Mouse (Mus musculus): Measurements from ENCODE around the gene Stk24. TPM values are rescaled to one million over a fixed set of nuclear protein-coding genes. Genes with fewer than 3 reads are reported as not detected.
A peak's percentile ranks its signal among the peaks of the same experiment; 100 is the strongest.

Stk24 gene
- total and polyA plus RNA-seq, 3 experiments: 23.8 to 129 (median 94.2) TPM

DNA sequence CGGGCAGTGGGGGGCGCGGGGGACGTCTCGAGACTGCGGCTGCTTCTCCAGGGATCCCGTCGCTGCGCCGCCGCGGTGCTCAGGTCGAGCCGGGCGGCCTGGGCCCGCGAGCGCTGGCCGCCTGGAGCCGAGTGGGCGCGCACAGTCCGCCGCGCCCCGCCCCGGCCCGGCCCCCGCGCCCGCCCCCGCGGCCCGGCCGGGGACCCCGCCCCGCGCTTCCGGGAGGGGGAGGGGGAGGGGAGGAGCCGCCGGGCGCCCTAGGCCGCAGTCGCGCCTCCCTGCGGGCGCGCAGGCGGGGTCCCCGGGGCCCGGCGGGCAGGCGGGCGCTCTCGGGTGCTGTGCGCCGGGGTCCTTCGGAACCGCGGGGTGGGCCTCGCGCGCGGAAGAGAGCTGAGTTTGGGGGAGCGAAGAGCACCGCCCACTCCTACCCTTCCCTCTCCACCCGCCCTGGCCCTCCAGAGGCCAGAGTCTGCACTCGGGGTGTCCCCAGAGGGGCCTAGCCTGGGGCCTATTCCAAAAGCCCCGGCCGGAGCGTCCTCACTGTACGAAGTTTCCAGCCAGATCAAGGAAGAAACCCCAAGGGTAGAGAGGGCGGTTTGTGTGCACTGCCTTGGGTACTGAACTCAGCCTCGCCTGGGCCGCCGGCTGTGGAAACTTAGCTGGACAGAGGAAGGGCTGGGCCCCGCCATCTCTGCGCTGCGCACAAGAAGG, 540 bp downstream of the Stk24 start:
- DNase-seq: peak; percentile 93

DNA sequence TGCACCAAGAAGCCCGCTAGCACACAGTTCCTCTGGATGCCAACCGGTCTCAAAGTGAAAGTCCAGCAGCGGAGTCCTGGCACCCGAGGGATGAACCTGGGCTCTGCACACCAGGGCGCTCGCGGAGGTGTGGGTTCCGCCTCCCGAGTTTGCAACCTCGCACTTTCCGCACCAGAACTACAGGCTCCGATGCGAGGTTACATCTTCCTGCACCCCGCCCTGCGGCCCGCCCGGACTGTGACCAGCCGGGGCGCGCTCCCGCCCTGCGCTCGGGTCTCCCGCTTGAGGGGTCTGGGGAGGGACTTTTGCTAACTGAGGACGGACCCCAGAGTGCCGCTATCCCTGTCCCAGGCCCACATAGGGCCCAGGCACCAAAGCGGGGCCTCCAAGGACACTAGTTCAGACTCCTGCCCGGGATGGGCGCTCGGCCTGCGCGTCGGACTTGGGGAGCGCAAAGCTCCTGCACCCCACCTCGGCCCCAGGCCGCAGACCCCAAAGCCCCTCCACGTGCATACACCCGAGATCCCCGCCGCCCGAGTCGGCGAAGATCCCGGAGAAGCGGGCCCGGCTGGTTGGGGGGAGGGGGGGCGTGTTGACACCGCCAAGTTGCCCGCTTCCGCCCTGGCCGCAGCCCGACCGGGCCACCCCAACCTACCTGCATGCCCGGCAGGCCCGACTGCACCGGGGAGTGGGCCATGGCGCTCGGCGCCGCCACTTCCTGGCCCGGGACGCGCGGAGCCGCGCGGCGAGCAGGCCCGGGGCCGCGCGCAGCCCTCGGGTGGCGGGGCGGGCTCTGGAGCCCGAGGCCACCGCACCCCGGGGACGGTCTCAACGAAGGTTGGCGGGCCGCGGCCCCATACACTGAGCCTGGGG, 1.3 kb downstream of the Stk24 start:
- DNase-seq: peak; percentile 83

DNA sequence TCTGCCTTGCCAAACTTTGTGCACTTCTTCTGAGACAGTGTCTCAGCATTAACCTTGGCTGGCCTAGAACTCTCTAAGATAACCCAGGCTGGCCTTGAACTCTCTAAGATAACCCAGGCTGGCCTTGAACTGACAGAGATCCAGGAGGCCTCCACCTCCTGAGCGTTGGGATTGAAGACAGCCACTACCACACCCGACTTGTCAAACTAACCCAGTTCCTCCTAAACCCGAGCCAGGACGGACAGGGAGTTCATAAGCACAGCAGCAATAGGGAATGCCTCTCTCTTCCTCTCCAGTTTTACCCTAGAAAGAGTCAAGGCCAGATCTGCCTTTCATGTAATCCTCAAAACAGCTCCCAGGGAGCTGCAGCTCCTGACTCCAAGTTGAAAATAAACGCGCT, 3.2 kb downstream of the Stk24 start:
- peak; percentile 66 for DNase-seq

DNA sequence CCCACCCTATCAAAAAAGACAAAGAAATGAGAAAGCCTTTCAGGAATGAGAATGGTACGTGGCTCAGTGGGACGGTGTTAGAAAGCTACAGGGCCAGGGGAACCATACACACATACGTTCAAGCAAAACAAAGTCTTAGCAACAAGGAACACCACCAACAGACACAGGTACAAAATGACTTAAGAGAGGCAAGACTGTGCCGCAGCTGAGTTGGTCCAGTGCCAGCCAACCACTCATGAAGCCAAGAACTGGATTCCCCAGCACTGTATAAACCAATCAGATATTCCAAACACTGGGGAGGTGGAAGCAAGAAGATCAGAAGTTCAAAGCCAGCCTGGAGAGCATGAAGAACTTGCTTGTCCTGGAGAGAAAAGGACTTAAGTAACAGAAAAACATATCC, 5.9 kb downstream of the Stk24 start:
- DNase-seq: no peak

DNA sequence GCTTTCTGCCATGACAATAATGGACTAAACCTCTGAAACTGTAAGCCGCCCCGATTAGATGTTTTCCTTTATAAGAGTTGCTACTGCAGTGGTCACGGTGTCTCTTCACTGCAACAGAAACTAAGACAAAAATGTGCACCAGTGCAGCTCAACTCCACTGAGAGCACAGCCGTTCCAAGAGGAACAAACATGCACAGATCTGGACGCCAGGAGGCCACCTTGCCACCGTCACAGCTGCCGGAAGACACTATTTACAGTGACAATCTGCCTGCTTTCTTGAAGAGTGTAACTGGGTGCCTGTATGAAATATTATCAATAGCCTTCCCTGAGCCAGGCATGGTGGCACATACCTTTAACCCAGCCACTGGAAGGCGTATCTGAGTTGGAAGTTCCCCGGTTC, 6.8 kb downstream of the Stk24 start:
- DNase-seq: no peak

DNA sequence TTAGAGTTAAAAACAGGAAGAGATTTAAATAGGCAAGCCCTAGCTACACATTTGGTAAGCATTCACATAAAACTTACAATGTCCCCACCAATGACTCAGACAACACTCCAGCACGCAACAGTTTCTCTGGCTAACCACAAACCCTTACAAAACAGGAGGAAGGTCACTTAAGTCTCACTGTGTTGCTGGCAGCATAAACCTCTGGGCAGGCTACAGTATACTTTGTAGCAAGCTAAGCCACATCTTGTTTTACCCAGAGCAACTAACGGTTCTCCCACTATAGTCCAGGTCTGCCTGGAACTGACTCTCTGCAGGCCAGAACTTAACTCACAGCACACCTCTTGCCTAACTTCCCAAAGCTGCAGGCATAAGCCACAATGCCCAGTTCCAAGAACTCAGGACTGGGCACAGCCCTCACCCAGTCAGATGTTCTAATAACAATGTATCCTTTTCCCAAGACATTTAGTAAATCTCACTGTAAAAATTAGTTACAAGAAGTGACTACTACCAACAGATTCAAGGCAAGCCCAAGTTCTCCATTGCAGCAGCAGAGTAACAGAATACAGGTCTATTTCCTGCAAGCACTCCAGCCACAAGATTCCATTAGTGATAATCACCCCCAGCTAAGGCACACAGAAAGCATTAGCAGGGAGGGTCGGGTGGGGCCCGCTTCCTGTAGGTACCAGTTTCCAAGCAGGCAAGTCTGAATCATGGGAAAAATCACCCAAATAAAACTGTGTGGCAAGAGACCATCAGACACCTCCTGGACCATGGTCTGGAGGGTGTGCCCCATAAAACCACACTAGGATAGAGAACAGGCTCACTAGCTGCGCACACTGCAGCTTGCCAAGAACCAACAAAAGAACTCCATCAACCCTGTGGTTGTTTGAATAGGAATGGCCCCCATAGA, 7.6 kb downstream of the Stk24 start:
- peak; percentile 71 for DNase-seq

DNA sequence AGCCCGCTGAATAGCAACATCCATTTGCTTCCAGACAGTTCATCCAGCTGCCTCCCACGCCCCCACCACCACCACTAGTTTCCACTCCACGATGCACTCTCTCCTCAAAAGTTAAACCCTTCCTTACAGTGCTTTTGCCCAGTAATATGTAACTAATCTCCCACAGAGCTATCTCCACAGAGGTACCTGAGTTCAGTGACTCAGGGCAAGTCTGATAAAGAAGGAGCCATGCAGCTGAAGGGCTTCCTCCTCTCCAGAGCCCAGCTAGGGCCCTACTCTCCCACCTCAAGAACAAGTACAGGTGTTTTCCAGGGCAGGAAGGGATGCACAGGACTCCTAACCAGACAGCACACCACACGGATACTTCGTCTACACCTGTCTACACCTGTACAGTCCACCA, 10.4 kb downstream of the Stk24 start:
- no peak for DNase-seq

DNA sequence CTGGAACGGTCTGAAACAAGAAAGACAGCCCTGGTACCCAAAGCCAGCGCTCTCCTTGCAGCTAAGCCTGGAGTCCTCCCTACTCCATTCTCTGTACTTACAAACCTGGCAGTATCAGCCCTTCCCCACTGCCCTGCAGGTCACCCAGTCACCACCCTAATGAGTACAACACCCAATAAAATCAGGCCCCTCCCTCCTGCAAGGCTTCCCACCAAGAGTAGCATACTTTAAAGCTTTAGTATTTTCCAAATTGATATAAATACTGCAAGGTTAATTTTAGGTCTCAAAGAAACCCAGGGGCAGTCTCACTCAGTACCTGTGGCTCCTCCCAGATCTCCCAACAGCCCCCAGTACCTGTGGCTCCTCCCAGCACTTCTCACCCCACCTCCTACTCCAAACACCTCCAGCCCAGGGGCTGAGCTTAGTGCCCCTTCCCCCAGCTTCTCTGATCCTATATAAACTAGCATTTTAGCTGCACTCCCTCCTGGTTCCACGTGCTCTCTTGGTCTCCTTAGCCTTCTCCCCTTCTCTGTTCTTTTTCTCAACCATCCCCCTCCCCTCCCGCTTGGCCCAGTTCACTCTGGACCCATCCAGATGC, 11.6 kb downstream of the Stk24 start:
- no peak for DNase-seq

DNA sequence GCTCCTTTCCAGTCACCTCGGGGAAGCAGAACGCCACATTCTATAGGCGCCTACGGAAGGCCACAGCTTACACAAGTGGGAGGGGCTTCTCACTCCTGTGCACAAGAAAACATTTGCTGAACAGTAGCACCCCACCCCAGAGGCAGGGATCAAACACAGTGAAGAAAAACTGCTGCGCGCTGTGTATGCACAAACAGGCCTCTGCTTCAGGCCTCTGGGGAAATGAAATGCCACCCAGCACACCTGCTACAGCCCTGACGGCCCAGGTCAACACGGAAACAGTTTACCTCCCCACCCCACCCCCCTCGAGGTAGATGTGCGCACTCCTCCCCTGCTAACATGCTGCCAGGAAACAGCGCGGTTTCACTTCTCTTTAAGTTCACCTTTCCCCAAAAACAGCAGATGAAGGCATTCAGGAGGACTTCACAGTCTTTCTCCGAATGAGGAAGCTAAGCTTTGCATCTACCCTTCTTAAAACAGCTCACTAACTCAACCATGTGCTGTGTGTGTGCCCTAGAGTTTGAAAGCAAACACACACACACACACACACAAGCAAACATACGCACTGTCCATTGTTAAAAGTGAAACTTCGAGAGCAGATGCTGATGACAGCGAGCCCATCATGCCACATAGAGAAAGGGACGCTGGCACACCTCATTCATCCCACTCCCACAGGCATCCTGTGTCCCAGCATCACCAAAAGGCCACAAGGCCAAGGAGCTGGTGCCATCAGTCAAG, 13.7 kb downstream of the Stk24 start:
- DNase-seq: no peak

DNA sequence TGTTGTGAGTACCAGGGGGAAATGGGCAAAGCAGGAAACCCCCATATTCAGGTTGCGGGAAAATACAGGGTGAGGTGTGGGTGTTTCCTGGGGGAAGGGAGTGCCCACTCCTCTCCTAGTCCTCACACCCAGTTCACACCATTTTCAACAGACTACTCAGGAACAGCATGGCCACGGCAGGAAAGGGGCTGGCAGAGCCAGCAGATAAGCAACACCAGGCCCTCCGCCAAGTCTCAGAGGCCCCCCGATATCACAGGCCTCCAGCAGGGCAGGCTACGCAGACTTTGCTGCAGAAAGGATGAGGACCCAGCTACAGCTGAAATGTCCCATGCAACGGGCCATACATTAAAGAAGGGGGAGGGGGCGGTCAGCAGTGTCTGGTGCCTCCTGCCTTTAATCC, 14.4 kb downstream of the Stk24 start:
- no peak for DNase-seq

DNA sequence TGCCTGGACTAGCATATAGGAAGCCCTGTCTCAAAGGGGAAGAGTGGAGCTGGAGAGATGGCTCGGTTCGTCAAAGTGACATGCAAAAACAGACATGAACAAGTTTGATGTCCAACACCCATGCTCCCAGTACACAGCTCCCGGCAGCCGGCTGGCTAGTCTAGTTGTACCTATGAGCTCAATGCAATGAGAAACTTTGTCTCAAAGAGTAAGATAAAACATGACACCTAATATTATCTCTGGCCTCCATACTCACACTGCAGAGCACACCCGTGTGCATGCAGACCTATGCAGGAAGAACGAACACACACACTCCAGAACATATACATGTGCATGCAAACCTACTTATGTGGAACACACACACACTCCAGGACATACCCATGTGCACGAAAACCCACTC, 15.5 kb downstream of the Stk24 start:
- no peak for DNase-seq

DNA sequence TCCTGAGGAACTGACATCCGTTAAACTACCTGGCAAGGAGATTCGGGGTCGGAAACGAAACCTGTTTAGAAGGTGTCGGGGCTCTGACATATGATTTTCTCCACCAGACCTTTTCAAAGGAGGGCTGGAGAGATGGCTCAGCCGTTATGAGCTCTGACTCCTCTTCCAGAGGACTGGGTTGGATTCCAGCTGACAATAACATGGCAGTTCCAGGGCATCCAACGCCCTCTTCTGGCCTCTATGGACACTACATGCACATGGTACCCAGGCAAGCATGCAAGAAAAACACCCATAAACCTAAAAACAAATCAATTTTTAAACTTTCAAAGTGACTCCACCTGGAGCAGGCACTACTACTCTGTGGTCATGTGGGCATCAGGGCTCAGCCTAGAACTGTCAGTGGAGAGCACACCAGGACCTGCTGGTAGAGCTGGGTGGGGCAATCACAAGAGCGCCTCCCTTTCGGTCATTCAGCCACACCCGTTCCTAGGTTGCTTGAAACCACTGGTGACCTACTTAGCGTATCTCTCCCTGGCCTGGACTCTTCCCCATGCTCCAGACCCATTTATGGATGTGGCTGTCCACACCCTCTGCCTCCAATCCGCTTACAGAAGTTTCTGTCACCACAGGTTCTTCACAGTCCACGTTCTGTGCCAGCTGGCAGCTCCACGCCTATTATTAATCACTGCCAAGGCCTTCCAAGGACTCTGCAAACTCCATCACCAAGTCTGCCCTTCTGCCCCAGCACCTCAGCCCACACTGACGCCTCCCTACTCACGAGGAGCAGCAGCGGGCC, 18.3 kb downstream of the Stk24 start:
- peak; percentile 94 for DNase-seq

DNA sequence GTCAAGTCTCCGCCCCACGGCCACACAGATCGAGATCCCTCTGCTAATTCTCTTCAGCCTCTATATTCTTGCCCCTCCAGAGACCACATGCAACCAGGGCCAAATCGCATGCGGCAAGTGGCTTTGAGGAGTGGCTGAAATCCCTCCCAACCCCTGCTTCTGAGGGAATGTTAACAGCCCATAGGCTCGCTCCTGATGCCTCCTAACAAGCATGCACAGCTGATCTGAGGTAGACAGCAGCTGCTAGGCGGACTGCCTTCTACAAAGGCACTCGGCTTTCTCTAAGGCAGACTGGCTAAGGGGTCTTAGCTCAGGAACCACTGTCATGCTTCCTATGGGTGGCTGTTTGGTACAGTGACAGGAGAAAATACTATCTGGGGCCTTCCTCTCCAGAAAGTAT, 20.0 kb downstream of the Stk24 start:
- DNase-seq: no peak

DNA sequence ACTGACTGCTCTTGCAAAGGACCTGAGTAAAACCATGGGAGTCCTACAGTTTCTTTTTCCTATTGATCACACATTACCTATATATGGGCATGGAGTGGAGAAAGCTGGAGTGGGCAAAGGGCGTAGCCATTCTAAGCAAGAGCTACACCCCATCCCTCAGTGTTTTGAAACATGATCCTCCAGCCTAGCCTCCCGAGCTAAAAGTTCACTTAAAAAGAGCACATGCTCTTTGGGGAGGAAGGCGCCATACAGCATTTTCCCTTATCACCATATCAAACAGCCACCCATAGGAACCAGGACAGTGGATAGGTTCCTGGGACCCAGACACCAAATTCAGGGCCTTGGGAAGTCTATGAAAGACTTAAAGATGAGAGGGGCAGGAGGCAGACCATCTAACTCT, 20.8 kb downstream of the Stk24 start:
- DNase-seq: no peak

DNA sequence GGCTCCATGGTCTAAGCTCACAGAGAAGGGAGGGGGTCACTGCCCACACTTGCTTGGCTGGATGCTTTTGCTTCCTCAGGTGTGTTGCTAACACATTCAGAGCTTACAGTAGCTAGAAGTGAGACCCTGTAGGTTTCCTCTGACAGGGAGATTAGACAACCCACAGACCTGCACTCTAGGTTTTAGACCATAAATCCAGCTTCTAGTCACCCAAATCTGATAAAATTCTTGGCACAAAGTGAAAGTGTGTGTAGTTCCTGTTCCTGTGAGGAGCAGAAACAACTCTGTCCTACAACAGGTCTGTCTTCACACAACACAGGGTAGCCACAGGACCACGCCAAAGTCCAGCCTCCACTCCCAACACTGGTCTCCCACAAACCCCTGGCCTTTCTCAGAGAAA, 21.5 kb downstream of the Stk24 start:
- no peak for DNase-seq

DNA sequence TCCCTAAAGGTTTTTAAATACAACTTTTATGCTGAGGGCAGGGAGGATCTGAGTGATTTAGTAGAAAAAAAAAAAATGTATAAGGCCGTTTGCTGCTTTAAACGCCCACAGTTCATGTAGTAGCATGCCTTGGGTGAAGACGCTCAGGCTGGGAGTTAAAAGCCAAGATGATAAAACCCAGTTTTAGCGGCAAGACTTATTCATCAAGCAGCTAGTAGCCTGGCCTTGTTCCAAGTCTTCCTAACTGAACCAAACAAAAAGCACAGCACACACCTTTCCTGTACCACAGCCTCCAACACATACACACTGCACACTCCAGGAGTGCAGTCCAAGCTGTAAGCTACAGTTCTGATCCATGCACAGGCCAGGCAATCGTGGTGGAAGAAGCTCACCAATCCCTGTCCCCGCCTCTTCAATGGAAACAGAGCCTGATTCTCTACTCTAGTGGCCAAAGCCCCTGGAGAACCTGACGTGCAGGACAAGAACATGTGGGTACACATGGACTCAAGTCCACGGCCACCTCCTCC, 23.4 kb downstream of the Stk24 start:
- no peak for DNase-seq

DNA sequence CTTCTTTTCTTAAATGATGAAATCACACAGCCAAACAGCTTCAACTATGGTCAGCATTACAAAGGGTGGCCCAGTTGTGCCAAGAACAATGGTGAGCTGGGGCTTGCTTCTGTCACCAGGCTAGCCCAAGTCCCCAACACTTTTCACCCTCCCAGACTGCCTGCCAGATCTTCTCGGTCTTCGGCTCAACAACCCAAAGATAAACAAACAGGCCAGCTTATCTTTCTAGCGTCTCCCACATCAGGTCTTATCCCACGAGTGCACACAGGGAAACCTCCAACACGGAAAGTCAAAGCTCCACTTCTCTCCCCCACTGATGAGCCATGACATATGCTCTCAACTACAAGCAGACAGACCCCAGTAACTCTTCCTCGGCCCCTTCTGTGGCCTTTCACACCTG, 24.1 kb downstream of the Stk24 start:
- no peak for DNase-seq

DNA sequence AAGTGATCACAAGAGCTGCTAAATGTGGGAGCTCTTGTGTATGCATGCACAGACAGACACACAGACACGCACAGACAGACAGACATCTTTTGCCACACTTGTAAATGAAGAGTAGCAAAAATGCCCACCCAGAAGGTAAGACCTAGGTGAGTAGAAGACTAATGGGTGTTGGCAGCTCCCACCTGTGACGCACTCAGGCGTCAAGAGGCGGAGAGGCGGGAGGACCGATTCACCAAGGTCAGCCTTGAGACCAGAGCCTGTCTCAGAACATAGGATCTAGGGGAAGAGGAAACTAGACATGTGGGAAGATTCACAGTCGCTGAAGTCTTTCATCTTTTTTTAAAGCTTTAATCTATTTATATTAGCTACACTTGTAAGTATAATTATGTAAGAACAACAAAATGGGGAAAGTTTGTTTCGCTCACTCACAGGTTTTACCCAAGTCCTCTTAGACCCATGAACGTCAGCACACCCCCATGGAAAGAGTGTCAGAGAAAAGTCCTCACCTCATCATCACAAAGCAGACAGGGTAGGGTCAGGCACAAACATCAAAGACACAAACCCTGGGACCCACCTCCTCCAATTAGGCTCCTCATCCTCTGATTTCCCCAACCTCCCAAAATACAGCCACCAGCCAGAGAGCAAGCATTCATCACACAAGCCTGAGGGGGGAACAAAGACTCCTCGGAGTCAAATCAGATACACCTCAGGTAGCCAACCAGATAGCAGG, 26.0 kb downstream of the Stk24 start:
- peak; percentile 86 for DNase-seq

DNA sequence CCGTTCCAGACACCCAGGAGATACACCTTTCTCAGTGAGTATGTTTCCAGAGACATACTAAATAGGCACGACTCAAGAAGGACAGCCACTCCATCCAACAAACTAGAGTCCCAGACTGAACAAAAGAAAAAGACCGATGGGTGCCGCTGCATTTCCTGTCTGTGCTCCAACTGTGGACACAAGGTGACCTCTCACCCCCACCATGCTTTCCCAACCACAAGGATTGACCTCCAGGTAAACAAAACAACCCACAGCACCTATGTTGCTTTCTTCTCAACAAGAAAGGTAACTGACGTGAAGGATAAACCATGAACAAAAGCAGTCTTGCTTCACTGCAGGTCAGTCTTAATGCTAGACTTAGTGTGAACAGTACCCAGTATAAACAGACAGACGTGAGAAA, 27.1 kb downstream of the Stk24 start:
- no peak for DNase-seq

DNA sequence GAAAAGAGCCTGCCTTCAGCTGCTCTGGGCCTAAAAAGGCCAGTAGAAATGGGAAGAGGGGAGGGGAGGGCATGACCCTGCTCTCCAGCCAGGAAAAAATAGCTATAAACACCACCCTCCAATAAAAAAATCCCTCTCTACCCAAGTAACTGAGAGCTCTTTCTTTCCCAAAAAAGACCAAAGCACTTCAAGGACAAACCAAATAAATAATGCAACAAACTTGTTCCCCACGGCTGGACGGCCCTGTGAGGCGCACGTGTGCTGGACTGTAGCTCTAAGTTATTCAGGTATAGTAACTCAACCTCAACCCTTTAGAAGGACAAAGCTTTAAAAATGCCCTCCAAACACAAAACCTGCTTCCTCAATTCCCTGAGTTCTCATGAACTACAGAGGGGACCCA, 28.1 kb downstream of the Stk24 start:
- no peak for DNase-seq
